30 mouse cellular contexts compared by ENCODE assay signal in genomic region chr6:54494612-54495398, GRCm38 (mm10).
DNase-seq lines count a peak whose midpoint lies in the region; ATAC-seq lines count a peak whose summit lies in the region.
"Had no signal": no experiment of that assay in that cellular context is flagged by ENCODE, and none has a peak within 500 bp of the region (broad histone marks: within the 10 kb centered on the region; RNA-seq: fewer than 3 reads in every experiment).

No protein-coding gene starts in this region.

- H3K36me3 ChIP-seq in midbrain, embryonic 10.5 days, result no peaks in the 10 kb centered on the region
- peaks cover 2% of the 10 kb centered on the region; the same call in 1 of the 2 replicates for H3K36me3 ChIP-seq in midbrain, embryonic 13.5 days
- H3K36me3 ChIP-seq: embryonic facial prominence, embryonic 10.5 days; embryonic facial prominence, embryonic 15.5 days; heart, embryonic 10.5 days; heart, embryonic 15.5 days; limb, embryonic 13.5 days; lung, embryonic 15.5 days had no signal

- H3K4me1 ChIP-seq in midbrain, embryonic 10.5 days, result peaks cover 26% of the 10 kb centered on the region
- peaks cover 16% of the 10 kb centered on the region for H3K4me1 ChIP-seq in midbrain, embryonic 13.5 days (replicated peaks)
- H3K4me1 ChIP-seq: embryonic facial prominence, embryonic 15.5 days; heart, embryonic 15.5 days; hindbrain, embryonic 15.5 days had no signal

- DNase-seq in adrenal gland, adult (ENCODE audit: inconsistent age in 2 of 2, low spot score in 1 of 2), result peak; percentile 72 to 84
- no peak for DNase-seq in adrenal gland, postnatal 4 days (ENCODE audit: low spot score in 2 of 2)
- DNase-seq in midbrain, embryonic 10.5 days (ENCODE audit: low spot score), result no peak
- DNase-seq in adrenal gland, postnatal 14 days, result peak; percentile 61
- peak; percentile 51 to 67 for DNase-seq in natural killer cell, adult 2 months (ENCODE audit: low spot score in 2 of 2)
- DNase-seq in cerebellum, postnatal 4 days (ENCODE audit: low spot score in 2 of 2), result no peak
- no peak for DNase-seq in urinary bladder, postnatal 4 days (ENCODE audit: low spot score in 2 of 2)
- DNase-seq: cerebellum, adult 11 months; cerebellum, adult 9-10 months; gastrocnemius, postnatal 14 days; heart, adult 11 months; kidney, adult 2 months; kidney, postnatal 36 days; retina, postnatal 1 day; spleen, adult 18-20 months; thymus, postnatal 14 days had no signal

- H3K27me3 ChIP-seq in midbrain, embryonic 10.5 days (ENCODE audit: low read depth, poor library complexity, severe bottlenecking), result no peaks in the 10 kb centered on the region
- H3K27me3 ChIP-seq in midbrain, embryonic 13.5 days, result no peaks in the 10 kb centered on the region
- H3K27me3 ChIP-seq: embryonic facial prominence, embryonic 15.5 days; heart, embryonic 15.5 days; hindbrain, embryonic 15.5 days; lung, embryonic 15.5 days had no signal

- no peak overlapping the region for H3K4me3 ChIP-seq in midbrain, embryonic 10.5 days
- no peak overlapping the region for H3K4me3 ChIP-seq in midbrain, embryonic 13.5 days (replicated peaks)
- H3K4me3 ChIP-seq: embryonic facial prominence, embryonic 10.5 days; embryonic facial prominence, embryonic 15.5 days; heart, embryonic 10.5 days; heart, embryonic 15.5 days; hindbrain, embryonic 15.5 days; layer of hippocampus, adult 2 months; limb, embryonic 13.5 days; lung, embryonic 15.5 days had no signal

- H3K9me3 ChIP-seq in midbrain, embryonic 10.5 days (replicated peaks), result no peaks in the 10 kb centered on the region
- no peaks in the 10 kb centered on the region for H3K9me3 ChIP-seq in midbrain, embryonic 13.5 days
- H3K9me3 ChIP-seq: embryonic facial prominence, embryonic 10.5 days; embryonic facial prominence, embryonic 15.5 days; heart, embryonic 10.5 days; heart, embryonic 15.5 days; hindbrain, embryonic 15.5 days; limb, embryonic 13.5 days; lung, embryonic 15.5 days had no signal

- H3K4me2 ChIP-seq in midbrain, embryonic 13.5 days (replicated peaks), result no peak overlapping the region
- H3K4me2 ChIP-seq: embryonic facial prominence, embryonic 15.5 days; heart, embryonic 15.5 days; hindbrain, embryonic 15.5 days; limb, embryonic 13.5 days; liver, embryonic 11.5 days; lung, embryonic 15.5 days; midbrain, embryonic 11.5 days had no signal

- no peak for ATAC-seq in midbrain, embryonic 13.5 days
- ATAC-seq: activated CD4-positive, CD25-positive, alpha-beta regulatory T cell, adult 4 months; CD4-positive, CD25-positive, alpha-beta regulatory T cell, adult 4 months; inflammation-experienced regulatory T-cells, adult 6 months had no signal

- no peak overlapping the region for H3K9ac ChIP-seq in midbrain, embryonic 13.5 days (replicated peaks)
- H3K9ac ChIP-seq: embryonic facial prominence, embryonic 15.5 days; heart, embryonic 15.5 days; hindbrain, embryonic 15.5 days; limb, embryonic 13.5 days; lung, embryonic 15.5 days had no signal

- peak overlapping the region; percentile 46 for H3K27ac ChIP-seq in midbrain, embryonic 10.5 days (replicated peaks)
- no peak overlapping the region for H3K27ac ChIP-seq in midbrain, embryonic 13.5 days
- H3K27ac ChIP-seq: embryonic facial prominence, embryonic 10.5 days; embryonic facial prominence, embryonic 15.5 days; heart, embryonic 10.5 days; heart, embryonic 15.5 days; hindbrain, embryonic 15.5 days; layer of hippocampus, adult 2 months; limb, embryonic 13.5 days; lung, embryonic 15.5 days had no signal

- WGBS in midbrain, embryonic 10.5 days, result 69% methylated on average over 11 of the region's 11 CpGs
- 57% methylated on average over 11 of the region's 11 CpGs for WGBS in midbrain, embryonic 13.5 days

Comparison
In these comparisons a context has a peak if more than half of its experiments do, and no peak if none do; other contexts are left out.
1. DNase-seq: peak in adrenal gland, adult (2 of 2), adrenal gland, postnatal 14 days (single experiment) and natural killer cell, adult 2 months (2 of 2); none in adrenal gland, postnatal 4 days (0 of 2), midbrain, embryonic 10.5 days (single experiment), cerebellum, postnatal 4 days (0 of 2) and urinary bladder, postnatal 4 days (0 of 2).